Mouse (Mus musculus) bone marrow macrophage, adult 2 months (primary cell): ENCODE data around the gene Grm8. TPM values are rescaled to one million over a fixed set of nuclear protein-coding genes. Genes with fewer than 3 reads are reported as not detected.

Experiments
- H3K27ac ChIP-seq: 2 replicates; pipeline ENCODE4 v1.5.1; 2012; ENCODE audit warnings: low read depth, low read length; ENCODE audit not compliant: insufficient read depth
- H3K4me1 ChIP-seq: 2 replicates; pipeline ENCODE4 v1.6.1; 2012; ENCODE audit warnings: low read length; ENCODE audit not compliant: control insufficient read depth, insufficient read depth
- H3K4me3 ChIP-seq: 2 replicates; pipeline ENCODE4 v1.5.1; 2012; ENCODE audit warnings: mild to moderate bottlenecking, low read length, moderate library complexity; ENCODE audit not compliant: insufficient read depth
- CTCF ChIP-seq: IDR thresholded peaks from 2 replicates; pipeline ENCODE4 v1.5.1; 2012; ENCODE audit warnings: low read depth, mild to moderate bottlenecking, low read length, moderate library complexity
- POLR2A ChIP-seq: IDR thresholded peaks from 2 replicates; pipeline ENCODE4 v1.6.1; 2012; ENCODE audit warnings: mild to moderate bottlenecking, low read depth, low read length, borderline replicate concordance
- polyA plus RNA-seq: library from polyadenylated mRNA; stranded (reverse); fragments of >200 nt; gene quantifications from 2 replicates; pipeline ENCODE4 v1.2.4, GENCODE M21; 2012; ENCODE audit not compliant: missing spikeins, insufficient read depth, insufficient read length

Gene Grm8
- polyA plus RNA-seq, 1 experiment, result not detected

- H3K27ac ChIP-seq, result no peak overlapping the region
- no peak for TF ChIP-seq POLR2A
- no peak for TF ChIP-seq CTCF
Observed at GRCm38 (mm10) chr6:28042339-28042738, 92.6 kb downstream of the Grm8 start.

GRCm38 (mm10) chr6:28040815-28041214, 94.2 kb downstream of the Grm8 start:
- Histone ChIP-seq H3K27ac (no peak overlapping the region), H3K4me3 (no peak overlapping the region), H3K4me1 (no peaks in the 10 kb centered on the region)
- no peak for TF ChIP-seq POLR2A
- TF ChIP-seq CTCF, result no peak

More at GRCm38 (mm10) chr6:28042339-28042738, 92.6 kb downstream of the Grm8 start:
- H3K4me1 ChIP-seq, result no peaks in the 10 kb centered on the region
- no peak overlapping the region for H3K4me3 ChIP-seq

- no peak overlapping the region for H3K4me3 ChIP-seq
- no peak overlapping the region for H3K27ac ChIP-seq
- no peak for TF ChIP-seq POLR2A
- no peak for TF ChIP-seq CTCF
- H3K4me1 ChIP-seq, result no peaks in the 10 kb centered on the region
Observed at GRCm38 (mm10) chr6:28032006-28032405, 103.0 kb downstream of the Grm8 start.

GRCm38 (mm10) chr6:28017653-28018052, 117.3 kb downstream of the Grm8 start:
- Histone ChIP-seq H3K4me3 (no peak overlapping the region), H3K27ac (no peak overlapping the region), H3K4me1 (no peaks in the 10 kb centered on the region)
- TF ChIP-seq CTCF (no peak), POLR2A (no peak)

- no peak overlapping the region for H3K27ac ChIP-seq
- TF ChIP-seq POLR2A (no peak), CTCF (no peak)
- no peak overlapping the region for H3K4me3 ChIP-seq
- H3K4me1 ChIP-seq, result no peaks in the 10 kb centered on the region
Observed at GRCm38 (mm10) chr6:28007001-28007400, 128.0 kb downstream of the Grm8 start.

GRCm38 (mm10) chr6:27997250-27997649, 137.7 kb downstream of the Grm8 start:
- no peak overlapping the region for H3K4me3 ChIP-seq
- H3K4me1 ChIP-seq, result no peaks in the 10 kb centered on the region
- H3K27ac ChIP-seq, result no peak overlapping the region
- no peak for TF ChIP-seq CTCF
- no peak for TF ChIP-seq POLR2A

- no peak overlapping the region for H3K27ac ChIP-seq
- TF ChIP-seq POLR2A (no peak), CTCF (no peak)
- H3K4me1 ChIP-seq, result no peaks in the 10 kb centered on the region
- no peak overlapping the region for H3K4me3 ChIP-seq
Observed at GRCm38 (mm10) chr6:27991241-27991640, 143.7 kb downstream of the Grm8 start.

GRCm38 (mm10) chr6:27982598-27982997, 152.4 kb downstream of the Grm8 start:
- TF ChIP-seq CTCF (no peak), POLR2A (no peak)
- Histone ChIP-seq H3K27ac (no peak overlapping the region), H3K4me1 (no peaks in the 10 kb centered on the region), H3K4me3 (no peak overlapping the region)

GRCm38 (mm10) chr6:27982021-27982420, 153.0 kb downstream of the Grm8 start:
- H3K4me3 ChIP-seq, result no peak overlapping the region
- no peaks in the 10 kb centered on the region for H3K4me1 ChIP-seq
- no peak for TF ChIP-seq CTCF
- no peak for TF ChIP-seq POLR2A
- no peak overlapping the region for H3K27ac ChIP-seq

- Histone ChIP-seq H3K4me1 (no peaks in the 10 kb centered on the region), H3K4me3 (no peak overlapping the region), H3K27ac (no peak overlapping the region)
- no peak for TF ChIP-seq POLR2A
- TF ChIP-seq CTCF, result no peak
Observed at GRCm38 (mm10) chr6:27977361-27977760, 157.6 kb downstream of the Grm8 start.

GRCm38 (mm10) chr6:27968859-27969258, 166.1 kb downstream of the Grm8 start:
- no peak for TF ChIP-seq POLR2A
- TF ChIP-seq CTCF, result no peak
- Histone ChIP-seq H3K4me3 (no peak overlapping the region), H3K4me1 (no peaks in the 10 kb centered on the region), H3K27ac (no peak overlapping the region)
